Mouse (Mus musculus) G1E (cell line): ENCODE measurements around the gene Krt80.

Source experiments
- CTCF ChIP-seq: IDR thresholded peaks from 2 replicates; pipeline ENCODE4 v1.5.1; 2012; ENCODE audit warnings: low read depth, low read length, inconsistent platforms, mixed read lengths
- GATA1 ChIP-seq: IDR thresholded peaks from 2 replicates; pipeline ENCODE4 v1.6.1; 2012; ENCODE audit warnings: borderline replicate concordance, low read length, inconsistent platforms, mixed read lengths
- GATA2 ChIP-seq: IDR thresholded peaks from 2 replicates; pipeline ENCODE4 v1.6.1; 2012; ENCODE audit warnings: low read depth, low read length, inconsistent platforms, borderline replicate concordance
- POLR2AphosphoS5 ChIP-seq: IDR thresholded peaks from 2 replicates; pipeline ENCODE4 v1.6.1; 2012; ENCODE audit warnings: low read depth, low read length, inconsistent platforms; ENCODE audit not compliant: insufficient replicate concordance

GRCm38 (mm10) chr15:101333165-101333564 lies 36.8 kb downstream of the Krt80 start:
- TF ChIP-seq CTCF (no peak), POLR2AphosphoS5 (no peak), GATA1 (no peak), GATA2 (no peak)
